Mouse (Mus musculus) regulatory T cell (primary cell): ENCODE results near the gene Slc43a2.
"Not testable (repeated sequence)": the region's sequence is repeated elsewhere in the genome, so short reads cannot be mapped to it uniquely, and the experiment has no call there.

Experiments used
- in situ Hi-C: fragments of 300-600 bp; cut with MboI, MseI; formaldehyde crosslinking; loops from one replicate; pipeline ENCODE4 v1.15.1; 2025; ENCODE audit warnings: high pct_unique_total_duplicates

Gene Slc43a2

GRCm38 (mm10) chr11:75550200-75550946 is 18.9 kb downstream of the Slc43a2 start:
- in situ Hi-C loops, result no loop called here

- in situ Hi-C loops, result no loop called here
Observed at GRCm38 (mm10) chr11:75551321-75551720, 19.8 kb downstream of the Slc43a2 start.

GRCm38 (mm10) chr11:75551961-75552441 is 20.5 kb downstream of the Slc43a2 start:
- in situ Hi-C loops, result no loop called here

- in situ Hi-C loops, result no loop called here
Observed at GRCm38 (mm10) chr11:75552906-75553482, 21.5 kb downstream of the Slc43a2 start.

- in situ Hi-C loops, result not testable (repeated sequence)
Observed at GRCm38 (mm10) chr11:75556006-75556405, 24.5 kb downstream of the Slc43a2 start.

GRCm38 (mm10) chr11:75557142-75557541 is 25.6 kb downstream of the Slc43a2 start:
- in situ Hi-C loops, result no loop called here

- in situ Hi-C loops, result no loop called here
Observed at GRCm38 (mm10) chr11:75558101-75558500, 26.6 kb downstream of the Slc43a2 start.

GRCm38 (mm10) chr11:75559870-75560504 is 28.5 kb downstream of the Slc43a2 start:
- in situ Hi-C loops, result no loop called here

GRCm38 (mm10) chr11:75560530-75561409 is 29.3 kb downstream of the Slc43a2 start:
- in situ Hi-C loops, result no loop called here

GRCm38 (mm10) chr11:75561410-75561791 is 29.9 kb downstream of the Slc43a2 start:
- in situ Hi-C loops, result no loop called here

- in situ Hi-C loops, result no loop called here
Observed at GRCm38 (mm10) chr11:75562840-75563239, 31.3 kb downstream of the Slc43a2 start.

GRCm38 (mm10) chr11:75563851-75564548 is 32.5 kb downstream of the Slc43a2 start:
- in situ Hi-C loops, result no loop called here

- in situ Hi-C loops, result no loop called here
Observed at GRCm38 (mm10) chr11:75565849-75566248, 34.4 kb downstream of the Slc43a2 start.

GRCm38 (mm10) chr11:75566276-75567196 is 35.0 kb downstream of the Slc43a2 start:
- in situ Hi-C loops, result no loop called here

GRCm38 (mm10) chr11:75567346-75568114 is 36.0 kb downstream of the Slc43a2 start:
- in situ Hi-C loops, result no loop called here

- in situ Hi-C loops, result no loop called here
Observed at GRCm38 (mm10) chr11:75568115-75568511, 36.6 kb downstream of the Slc43a2 start.

GRCm38 (mm10) chr11:75568962-75569361 is 37.5 kb downstream of the Slc43a2 start:
- in situ Hi-C loops, result no loop called here

GRCm38 (mm10) chr11:75570375-75571125 is 39.1 kb downstream of the Slc43a2 start:
- in situ Hi-C loops, result loop anchor here (5.0 kb wide), 1 partner anchor 38 kb away; the partner anchor contains the start of gene Slc43a2
